In the genomic region with DNA sequence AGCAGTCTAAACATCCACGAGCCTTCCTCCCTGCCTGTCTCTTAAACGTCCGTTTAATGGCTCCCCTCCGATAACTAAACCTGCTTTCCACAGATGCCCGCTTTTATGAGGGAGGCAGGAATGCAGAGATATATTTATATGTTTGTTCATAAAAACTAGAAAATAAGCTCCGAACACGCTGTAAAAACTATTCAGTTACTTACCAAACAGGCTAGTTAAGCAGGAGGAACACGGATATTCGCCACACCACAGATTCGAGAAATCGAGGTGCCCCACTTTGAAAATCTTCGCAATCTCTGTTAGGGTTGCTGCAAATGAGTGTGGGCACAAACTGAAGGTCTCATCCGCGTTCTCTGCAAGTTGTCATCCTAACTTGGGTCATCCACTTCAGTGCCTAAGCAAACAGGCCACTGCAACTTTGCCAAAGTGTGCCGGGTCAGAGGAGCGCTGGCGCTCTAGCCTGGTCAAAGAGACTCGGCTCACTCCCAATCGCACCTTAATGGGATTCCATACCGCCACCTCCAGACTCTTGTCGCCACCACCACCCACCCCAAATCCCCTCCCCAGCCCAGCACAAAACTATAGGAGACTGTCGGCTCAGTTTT, we compare ENCODE assay signal across 11 mouse cellular contexts. TPM values are rescaled to one million over a fixed set of nuclear protein-coding genes. Genes with fewer than 3 reads are reported as not detected.
DNase-seq lines count a peak whose midpoint lies in the region; ATAC-seq and TF ChIP-seq lines count a peak whose summit lies in the region.
"Had no signal": no experiment of that assay in that cellular context is flagged by ENCODE, and none has a peak within 500 bp of the region (broad histone marks: within the 10 kb centered on the region; RNA-seq: fewer than 3 reads in every experiment).

No protein-coding gene starts in this region.

- no peaks in the 10 kb centered on the region for H3K79me2 ChIP-seq in liver, adult 2 months (ENCODE audit: control insufficient read depth, insufficient read depth, low read length)

- H3K36me3 ChIP-seq in liver, adult 2 months (ENCODE audit: control insufficient read depth, insufficient read depth, low read length), result no peaks in the 10 kb centered on the region
- no peaks in the 10 kb centered on the region for H3K36me3 ChIP-seq in embryonic facial prominence, embryonic 13.5 days
- H3K36me3 ChIP-seq in intestine, embryonic 14.5 days (ENCODE audit: control insufficient read depth, insufficient read depth, low read length), result no peaks in the 10 kb centered on the region
- H3K36me3 ChIP-seq: hindbrain, embryonic 13.5 days had no signal

- TF ChIP-seq CTCF in liver, adult 2 months (IDR thresholded peaks at IDR 0.05; ENCODE audit: low read depth, low read length), result no peak

- H3K4me3 ChIP-seq in liver, adult 2 months (ENCODE audit: insufficient read depth, low read depth, low read length), result peak overlapping the region; percentile 52
- H3K4me3 ChIP-seq in embryonic facial prominence, embryonic 13.5 days, result peak overlapping the region; percentile 54
- H3K4me3 ChIP-seq in intestine, embryonic 14.5 days (ENCODE audit: low read depth, low read length), result peak overlapping the region; percentile 81

- 4% methylated on average over 22 of the region's 22 CpGs for WGBS in liver, adult 2 months
- WGBS in embryonic facial prominence, embryonic 13.5 days, result 2% methylated on average over 22 of the region's 22 CpGs
- WGBS in intestine, embryonic 14.5 days, result 4% methylated on average over 22 of the region's 22 CpGs

- ATAC-seq in embryonic facial prominence, embryonic 13.5 days (ENCODE audit: insufficient number of reproducible peaks, insufficient read depth, low FRiP score, low TSS enrichment, low read depth), result no peak
- no peak for ATAC-seq in intestine, embryonic 14.5 days (replicated peaks; ENCODE audit: low FRiP score, low TSS enrichment, low read depth)

- peak overlapping the region; percentile 53 for H3K9ac ChIP-seq in liver, adult 2 months (ENCODE audit: low read depth, low read length)
- H3K9ac ChIP-seq in embryonic facial prominence, embryonic 13.5 days, result peak overlapping the region; percentile 66
- H3K9ac ChIP-seq in intestine, embryonic 14.5 days (ENCODE audit: low read length), result peak overlapping the region; percentile 95
- H3K9ac ChIP-seq: hindbrain, embryonic 13.5 days had no signal

- no peaks in the 10 kb centered on the region for H3K4me1 ChIP-seq in liver, adult 2 months (ENCODE audit: control insufficient read depth, insufficient read depth, low read length)
- H3K4me1 ChIP-seq in embryonic facial prominence, embryonic 13.5 days, result peaks cover 14% of the 10 kb centered on the region
- no peaks in the 10 kb centered on the region for H3K4me1 ChIP-seq in intestine, embryonic 14.5 days (replicated peaks; ENCODE audit: control insufficient read depth, insufficient read depth, low read length)

- no peaks in the 10 kb centered on the region for H3K9me3 ChIP-seq in embryonic facial prominence, embryonic 13.5 days
- H3K9me3 ChIP-seq in intestine, embryonic 14.5 days (ENCODE audit: control insufficient read depth, low read length), result no peaks in the 10 kb centered on the region
- H3K9me3 ChIP-seq: hindbrain, embryonic 13.5 days had no signal

- DNase-seq in liver, adult 2 months (ENCODE audit: extremely low read depth, low read depth, low spot score), result no peak
- no peak for DNase-seq in liver
- DNase-seq in intestine, embryonic 14.5 days (ENCODE audit: low spot score), result peak; percentile 73
- DNase-seq in retina, postnatal 1 day, result peak; percentile 35
- no peak for DNase-seq in right cerebral cortex, adult 2 months (ENCODE audit: low spot score in 2 of 2)
- no peak for DNase-seq in adrenal gland, adult 8-10 months
- no peak for DNase-seq in cerebellum, postnatal 36 days

- H3K27me3 ChIP-seq in liver, adult 2 months (ENCODE audit: control insufficient read depth, insufficient read depth, low read length), result peaks cover 20% of the 10 kb centered on the region
- peaks cover 98% of the 10 kb centered on the region for H3K27me3 ChIP-seq in embryonic facial prominence, embryonic 13.5 days
- peaks cover 41% of the 10 kb centered on the region for H3K27me3 ChIP-seq in intestine, embryonic 14.5 days (replicated peaks; ENCODE audit: control insufficient read depth, insufficient read depth, low read length)

- TF ChIP-seq POLR2A in liver, adult 2 months (IDR thresholded peaks at IDR 0.05; ENCODE audit: extremely low read depth, insufficient read depth, low read length), result no peak

- peak overlapping the region; percentile 48 for H3K27ac ChIP-seq in liver, adult 2 months (replicated peaks; ENCODE audit: insufficient read depth, low read depth, low read length)
- H3K27ac ChIP-seq in embryonic facial prominence, embryonic 13.5 days, result peak overlapping the region; percentile 78
- H3K27ac ChIP-seq in intestine, embryonic 14.5 days (ENCODE audit: low read depth), result peak overlapping the region; percentile 96
- H3K27ac ChIP-seq: hindbrain, embryonic 13.5 days had no signal

- H3K4me2 ChIP-seq in embryonic facial prominence, embryonic 13.5 days, result peak overlapping the region; percentile 66
- H3K4me2 ChIP-seq in intestine, embryonic 14.5 days (ENCODE audit: low read length), result peak overlapping the region; percentile 67

RNA-seq across cellular contexts. Expression of a gene that starts 0.7 kb away (rescaled TPM):
- 1.9 and 2.0 TPM in 2 replicates for total RNA-seq in liver, adult 2 months (2014; rRNA removed)
- polyA plus RNA-seq in liver, adult 2 months (2012; rRNA removed), result 3.9 and 4.1 TPM in 2 replicates
- 2.8 and 8.3 TPM in 2 replicates for polyA plus RNA-seq in embryonic facial prominence, embryonic 13.5 days (2015; fragmentation: Nextera tagmentation; extraction: Ambion mirVana)
- polyA plus RNA-seq in intestine, embryonic 14.5 days (2014; fragmentation: Nextera tagmentation; extraction: Ambion mirVana), result 13.1 and 15.9 TPM in 2 replicates
- total RNA-seq in adrenal gland, adult 8-10 months (2022), result 10 to 100 TPM; 41.8 to 70.8 (median 51.0) TPM
- total RNA-seq: common myeloid progenitor, adult 5-6 weeks; left cerebral cortex, postnatal 10 days had no signal
- polyA plus RNA-seq: hindbrain, embryonic 13.5 days had no signal

Comparison
In these comparisons a context has a peak if more than half of its experiments do, and no peak if none do; other contexts are left out.
1. DNase-seq: peak in intestine, embryonic 14.5 days (single experiment) and retina, postnatal 1 day (single experiment); none in liver, adult 2 months (single experiment), liver (single experiment), right cerebral cortex, adult 2 months (0 of 2), adrenal gland, adult 8-10 months (single experiment) and cerebellum, postnatal 36 days (0 of 2).
2. Peak in every context shown above with its lines, with median percentiles within 50 percentile points of each other: H3K27ac ChIP-seq, H3K4me3 ChIP-seq and H3K9ac ChIP-seq.